25 mouse cellular contexts compared by ENCODE assay signal in the genomic region with DNA sequence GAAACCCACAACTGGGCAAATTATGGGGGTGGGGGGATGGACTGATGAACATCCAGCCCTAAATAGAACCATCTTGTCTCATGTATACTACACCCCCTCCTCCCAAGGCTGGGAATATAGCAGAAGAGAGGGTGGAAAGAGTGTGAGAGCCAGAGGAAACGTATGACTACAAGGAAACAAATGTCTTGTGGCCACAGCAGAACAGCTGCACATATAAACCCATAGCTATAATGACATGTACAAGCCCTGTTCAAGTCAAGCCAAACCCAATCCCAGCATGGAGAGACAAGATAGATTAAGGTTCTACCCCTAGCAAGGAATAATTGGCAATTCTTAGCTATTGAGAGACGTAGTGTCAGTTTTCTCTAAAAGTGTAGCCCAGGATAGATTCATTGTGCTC.
"Had no signal": no experiment of that assay in that cellular context is flagged by ENCODE, and none has a peak within 500 bp of the region (broad histone marks: within the 10 kb centered on the region; RNA-seq: fewer than 3 reads in every experiment).

No protein-coding gene starts in this region.

- DNase-seq: cerebellum, adult 9-10 months; cerebellum, adult 9-11 months; cerebellum, postnatal 10 days; cerebellum, postnatal 14 days; cerebellum, postnatal 25 days; cerebellum, postnatal 36 days; embryo, embryonic 11 days; forebrain, postnatal 0 days; gastrocnemius, adult 2 months; gastrocnemius, postnatal 10 days; gastrocnemius, postnatal 14 days; gastrocnemius, postnatal 25 days; gastrocnemius, postnatal 36 days; heart, adult 11 months; heart, adult 18-20 months; heart, adult 2 months had no signal

- H3K36me3 ChIP-seq: embryonic facial prominence, embryonic 10.5 days; embryonic facial prominence, embryonic 12.5 days; embryonic facial prominence, embryonic 13.5 days; embryonic facial prominence, embryonic 15.5 days; forebrain, embryonic 10.5 days; forebrain, embryonic 12.5 days; forebrain, embryonic 15.5 days had no signal

- H3K27me3 ChIP-seq: embryonic facial prominence, embryonic 12.5 days; embryonic facial prominence, embryonic 13.5 days; embryonic facial prominence, embryonic 15.5 days; forebrain, embryonic 12.5 days; forebrain, embryonic 13.5 days; forebrain, embryonic 15.5 days had no signal

- H3K4me3 ChIP-seq: embryonic facial prominence, embryonic 10.5 days; embryonic facial prominence, embryonic 12.5 days; embryonic facial prominence, embryonic 13.5 days; embryonic facial prominence, embryonic 15.5 days; erythroblast, embryonic 14.5 days; forebrain, embryonic 10.5 days; forebrain, embryonic 12.5 days; forebrain, embryonic 13.5 days; forebrain, embryonic 15.5 days; gastrocnemius, adult 2 months; heart, adult 2 months had no signal

- H3K4me2 ChIP-seq: embryonic facial prominence, embryonic 12.5 days; embryonic facial prominence, embryonic 13.5 days; embryonic facial prominence, embryonic 15.5 days; forebrain, embryonic 12.5 days; forebrain, embryonic 13.5 days; forebrain, embryonic 15.5 days had no signal
